Mouse (Mus musculus) hindbrain, embryonic 14.5 days (tissue): Measurements from ENCODE around the gene Faap24. TPM values are rescaled to one million over a fixed set of nuclear protein-coding genes. Genes with fewer than 3 reads are reported as not detected.

Source experiments
- ATAC-seq: fragments of 200-750 bp; cut with Nextera tagmentation; 2 replicates; pipeline ENCODE4 v1.8.0; 2017; ENCODE audit warnings: moderate number of reproducible peaks, mild to moderate bottlenecking, moderate TSS enrichment, moderate library complexity; ENCODE audit not compliant: low FRiP score
- DNase-seq: peaks from one replicate; pipeline ENCODE4 v3.0.0-alpha.2; 2015; ENCODE audit warnings: low spot score
- H3K27ac ChIP-seq: fragments of 300-500 bp; sonication (generic); 2 replicates; pipeline ENCODE4 v1.5.1; 2014; ENCODE audit warnings: mild to moderate bottlenecking, moderate library complexity
- H3K27me3 ChIP-seq: fragments of 300-500 bp; sonication (generic); 2 replicates; pipeline ENCODE4 v1.6.1; 2014; ENCODE audit warnings: mild to moderate bottlenecking, low read length, mixed read lengths; ENCODE audit not compliant: control insufficient read depth, insufficient read depth
- H3K36me3 ChIP-seq: fragments of 300-500 bp; sonication (generic); replicated peaks from 2 replicates; pipeline ENCODE4 v1.6.1; 2014; ENCODE audit not compliant: control insufficient read depth, insufficient read depth
- H3K4me1 ChIP-seq: fragments of 300-500 bp; sonication (generic); replicated peaks from 2 replicates; pipeline ENCODE4 v1.6.1; 2014; ENCODE audit warnings: antibody characterized with exemption, low read length, mixed read lengths; ENCODE audit not compliant: control insufficient read depth, insufficient read depth
- H3K4me2 ChIP-seq: fragments of 300-500 bp; sonication (generic); replicated peaks from 2 replicates; pipeline ENCODE4 v1.6.1; 2014; ENCODE audit warnings: mild to moderate bottlenecking, moderate library complexity
- H3K4me3 ChIP-seq: fragments of 300-500 bp; sonication (generic); replicated peaks from 2 replicates; pipeline ENCODE4 v1.5.1; 2014; ENCODE audit warnings: mild to moderate bottlenecking, low read length
- H3K9ac ChIP-seq: fragments of 300-500 bp; sonication (generic); 2 replicates; pipeline ENCODE4 v1.6.1; 2014
- H3K9me3 ChIP-seq: fragments of 300-500 bp; sonication (generic); 2 replicates; pipeline ENCODE4 v1.6.1; 2016; ENCODE audit warnings: low read length; ENCODE audit not compliant: control insufficient read depth
- WGBS: fragments of 180-500 bp; shearing (Covaris S2); extraction: QIAGEN DNeasy Blood & Tissue Kit; methylation state at CpG from one replicate; pipeline ENCODE4 v1.1.7; 2014; 5-methylcytosine and 5-hydroxymethylcytosine counted together
- polyA plus RNA-seq: library from polyadenylated mRNA; unstranded; fragments of >200 nt; fragmentation: Nextera tagmentation; extraction: Ambion mirVana; gene quantifications from 2 replicates; pipeline ENCODE4 v1.2.1, GENCODE M21; 2014

Gene Faap24
- polyA plus RNA-seq, 1 experiment from 2014 or later, result 17.5 TPM

DNA sequence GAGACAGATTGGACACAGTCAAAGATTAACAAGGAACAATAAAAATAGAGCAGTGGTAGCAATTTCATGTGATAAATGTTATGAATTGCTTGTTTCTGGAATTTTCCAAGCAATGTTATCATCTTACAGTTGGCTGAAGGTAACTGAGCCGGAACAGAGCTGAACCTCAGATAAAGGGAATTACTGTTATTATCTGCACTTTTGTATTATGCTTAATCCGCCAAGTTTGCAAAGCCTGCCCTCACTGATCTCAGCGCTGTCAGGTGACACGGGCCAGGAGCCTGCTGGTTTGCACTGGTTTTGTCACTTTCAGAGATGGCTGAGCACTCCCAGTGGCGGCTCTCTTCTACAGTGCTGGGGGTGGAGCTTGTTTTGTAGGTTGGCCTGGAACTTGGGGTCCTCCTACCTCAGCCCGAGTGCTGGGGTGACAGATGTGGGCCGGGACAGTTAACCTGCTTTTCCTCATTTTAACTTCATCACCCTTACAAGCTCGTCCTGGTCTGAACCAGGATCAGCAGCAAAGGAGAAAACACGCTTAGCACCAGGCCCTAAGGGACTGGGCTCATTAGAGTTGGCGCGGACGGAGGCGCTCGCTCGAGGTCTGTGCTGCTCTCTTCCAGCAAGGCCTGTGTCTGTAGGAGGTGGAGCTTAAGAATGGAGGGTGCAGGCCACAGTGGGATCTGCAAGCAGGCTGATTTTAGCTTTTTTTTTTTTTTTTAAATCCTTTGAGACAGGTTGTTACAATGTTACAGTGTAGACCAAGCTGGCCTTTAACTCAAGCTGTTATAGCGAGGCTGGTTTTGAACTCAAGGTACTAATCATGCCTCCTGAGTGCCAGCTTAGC, 23.3 kb downstream of the Faap24 start:
- Histone ChIP-seq H3K27ac (no peak overlapping the region), H3K36me3 (no peaks in the 10 kb centered on the region), H3K4me2 (no peak overlapping the region), H3K4me3 (no peak overlapping the region), H3K9ac (no peak overlapping the region), H3K9me3 (0 out of 2 replicates have a peak, but pooled peaks cover 4% of the 10 kb centered on the region), H3K27me3 (no peaks in the 10 kb centered on the region), H3K4me1 (0 out of 2 replicates have a peak, but pooled peaks cover 7% of the 10 kb centered on the region)
- DNase-seq (no peak), ATAC-seq (0 out of 2 replicates have a peak, but pooled peaks have one; percentile 31)
- 69% methylated on average over 16 of the region's 16 CpGs for WGBS

DNA sequence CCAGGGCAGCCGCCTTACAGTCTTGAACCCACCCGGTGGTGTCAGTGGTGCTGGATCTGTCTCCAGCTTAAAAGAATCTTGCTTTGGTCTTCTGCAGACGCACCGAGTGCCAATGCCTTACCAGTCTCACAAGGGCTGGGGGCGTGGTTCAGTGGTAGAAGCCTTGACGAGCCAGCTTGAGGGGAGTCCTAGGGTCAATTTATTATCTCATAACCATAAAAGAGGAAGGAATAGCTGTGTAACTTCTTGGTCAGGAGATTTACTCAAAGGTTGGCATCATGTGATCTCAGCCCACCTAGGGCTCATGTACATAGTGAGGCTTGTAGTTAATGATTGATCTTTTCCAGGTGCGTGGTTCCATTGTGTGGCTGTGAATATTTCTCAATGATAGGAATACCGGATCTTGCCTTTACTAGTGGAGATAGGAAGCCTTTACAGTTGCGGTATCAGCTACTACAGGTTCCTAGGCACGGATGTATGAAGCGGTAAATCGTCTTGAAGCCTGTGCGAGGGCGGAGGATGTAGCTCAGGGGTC, 24.1 kb downstream of the Faap24 start:
- Histone ChIP-seq H3K27ac (no peak overlapping the region), H3K4me2 (no peak overlapping the region), H3K9ac (no peak overlapping the region), H3K9me3 (0 out of 2 replicates have a peak, but pooled peaks cover 4% of the 10 kb centered on the region), H3K27me3 (no peaks in the 10 kb centered on the region), H3K4me3 (no peak overlapping the region), H3K4me1 (0 out of 2 replicates have a peak, but pooled peaks cover 7% of the 10 kb centered on the region), H3K36me3 (no peaks in the 10 kb centered on the region)
- 94% methylated on average over 14 of the region's 14 CpGs for WGBS
- DNase-seq, result no peak
- no peak for ATAC-seq

DNA sequence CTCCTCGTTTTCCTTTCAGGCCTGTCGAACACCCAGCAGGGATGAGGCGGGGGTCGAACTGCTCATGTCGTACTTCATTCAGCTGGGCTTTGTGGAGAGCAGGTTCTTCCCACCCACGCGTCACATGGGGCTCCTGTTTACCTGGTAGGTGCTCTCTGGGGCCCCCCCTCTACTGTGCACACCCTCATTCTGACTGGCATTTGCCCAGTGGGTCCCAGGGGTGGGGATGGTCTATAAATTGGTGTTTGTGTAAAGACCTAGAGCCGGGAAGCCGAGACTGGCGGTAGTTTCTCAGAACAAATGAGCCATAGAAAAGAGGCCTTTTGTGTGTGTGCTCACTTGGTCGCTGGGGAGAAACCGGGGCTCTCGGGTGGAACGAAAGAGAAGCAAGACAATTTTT, 25.5 kb downstream of the Faap24 start:
- Histone ChIP-seq H3K27me3 (no peaks in the 10 kb centered on the region), H3K9me3 (0 out of 2 replicates have a peak, but pooled peaks cover 4% of the 10 kb centered on the region), H3K27ac (0 out of 2 replicates have a peak overlapping the region, but pooled peaks have one; percentile 45), H3K4me2 (no peak overlapping the region), H3K4me3 (no peak overlapping the region), H3K36me3 (no peaks in the 10 kb centered on the region), H3K4me1 (0 out of 2 replicates have a peak, but pooled peaks cover 7% of the 10 kb centered on the region), H3K9ac (no peak overlapping the region)
- ATAC-seq (no peak), DNase-seq (peak; percentile 45)
- WGBS, result 12% methylated on average over 14 of the region's 14 CpGs

DNA sequence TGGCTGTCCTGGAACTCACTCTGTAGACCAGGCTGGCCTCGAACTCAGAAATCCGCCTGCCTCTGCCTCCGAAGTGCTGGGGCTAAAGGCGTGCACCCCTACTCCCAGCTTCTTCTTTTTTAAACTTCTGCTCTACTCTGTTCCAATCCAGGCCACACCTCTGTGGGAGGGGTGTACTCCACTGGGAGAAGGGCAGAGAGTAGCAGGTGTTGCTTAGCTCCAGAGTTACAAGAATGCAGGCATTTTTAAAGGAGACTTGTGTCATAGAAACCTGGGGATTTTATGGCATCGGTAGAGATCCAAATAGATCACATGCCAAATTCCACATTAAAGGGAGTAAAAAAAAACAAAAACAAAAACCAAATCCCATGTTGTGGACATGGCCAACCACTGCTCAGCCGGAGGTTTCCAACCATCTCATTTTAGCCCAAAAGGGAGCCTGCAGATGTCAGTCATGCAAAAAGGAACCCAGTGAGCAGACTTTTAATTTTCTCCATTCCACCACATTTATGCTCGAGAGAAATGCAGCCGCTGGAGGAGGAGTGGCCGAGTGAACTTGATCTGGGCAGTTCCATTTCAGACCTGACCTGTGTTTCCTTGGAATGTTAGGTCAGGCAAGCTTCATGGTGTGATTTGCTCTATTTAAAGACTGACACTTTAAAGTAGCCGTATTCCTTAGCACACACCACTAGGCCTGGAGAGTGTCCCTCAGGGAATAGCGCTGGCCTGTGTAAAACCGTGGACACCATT, 31.3 kb downstream of the Faap24 start:
- WGBS, result 76% methylated on average over 12 of the region's 12 CpGs
- Histone ChIP-seq H3K9ac (no peak overlapping the region), H3K27ac (no peak overlapping the region), H3K27me3 (no peaks in the 10 kb centered on the region), H3K4me2 (no peak overlapping the region), H3K4me1 (no peaks in the 10 kb centered on the region), H3K9me3 (0 out of 2 replicates have a peak, but pooled peaks cover 4% of the 10 kb centered on the region), H3K4me3 (no peak overlapping the region), H3K36me3 (no peaks in the 10 kb centered on the region)
- ATAC-seq, result no peak
- DNase-seq, result no peak

DNA sequence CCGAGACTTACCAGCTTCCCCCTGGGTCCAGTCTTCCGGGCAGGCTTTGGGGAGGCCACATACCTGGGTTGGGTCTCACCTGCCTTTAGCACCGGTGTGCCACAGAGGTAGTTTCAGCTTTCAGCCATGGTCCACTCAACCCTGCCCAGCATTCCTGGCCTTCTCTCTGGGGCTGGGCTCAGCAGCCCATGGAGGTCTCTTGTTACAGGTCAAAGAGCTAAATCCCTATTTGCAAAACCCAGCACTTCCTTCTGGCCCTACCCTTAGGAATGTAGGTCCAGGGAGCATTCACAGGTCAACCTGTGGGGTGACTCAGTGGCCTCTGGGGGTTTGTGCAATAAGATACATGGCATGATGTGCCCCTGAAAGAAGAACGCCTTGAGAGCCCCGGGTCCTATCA, 33.8 kb downstream of the Faap24 start:
- WGBS, result 89% methylated on average over 5 of the region's 5 CpGs
- H3K27ac ChIP-seq, result no peak overlapping the region
- H3K4me3 ChIP-seq, result no peak overlapping the region
- H3K4me2 ChIP-seq, result no peak overlapping the region
- ATAC-seq, result no peak
- no peaks in the 10 kb centered on the region for H3K9me3 ChIP-seq
- H3K36me3 ChIP-seq, result no peaks in the 10 kb centered on the region
- no peaks in the 10 kb centered on the region for H3K27me3 ChIP-seq
- H3K9ac ChIP-seq, result no peak overlapping the region
- no peak for DNase-seq
- no peaks in the 10 kb centered on the region for H3K4me1 ChIP-seq

DNA sequence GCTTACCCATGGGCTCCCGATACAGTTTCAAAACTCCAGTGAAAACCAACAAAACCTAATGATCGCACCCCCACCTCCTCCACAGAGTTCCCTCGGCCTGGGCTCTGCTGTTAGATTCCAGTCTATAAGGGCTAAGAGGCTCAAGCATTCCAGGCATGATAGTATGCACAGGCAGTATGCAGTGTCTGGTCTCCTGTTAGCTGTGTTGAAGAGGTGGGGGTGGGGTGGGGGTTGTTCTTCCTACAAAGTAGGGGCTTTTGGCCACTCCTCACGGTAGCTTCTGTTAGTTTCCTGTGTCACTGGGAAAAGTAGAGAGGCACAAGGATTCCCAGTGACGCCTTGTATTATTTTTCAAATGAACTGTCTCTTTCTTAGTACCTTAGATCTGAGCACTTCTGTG, 34.4 kb downstream of the Faap24 start:
- DNase-seq, result no peak
- no peak overlapping the region for H3K27ac ChIP-seq

DNA sequence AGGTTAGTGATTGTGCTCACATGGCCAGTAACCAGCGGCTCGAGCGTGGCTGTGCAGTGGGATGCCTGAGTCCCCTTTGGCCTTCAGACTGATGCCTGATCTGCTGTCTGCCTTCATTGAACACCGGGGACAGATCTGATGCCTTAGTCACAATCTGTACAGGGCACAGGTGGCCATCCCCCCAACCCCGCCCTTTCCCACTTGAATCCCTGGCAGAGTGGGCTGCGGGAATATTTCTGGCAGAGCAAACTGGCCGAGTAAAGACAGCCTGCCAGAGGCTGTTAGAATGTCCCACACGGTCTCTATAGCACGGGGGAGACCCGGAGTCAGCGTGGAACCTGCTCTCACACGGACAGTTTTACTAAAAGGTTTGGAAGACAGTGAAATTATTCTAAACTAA, 39.0 kb downstream of the Faap24 start:
- H3K27me3 ChIP-seq, result no peaks in the 10 kb centered on the region
- H3K36me3 ChIP-seq, result no peaks in the 10 kb centered on the region
- no peaks in the 10 kb centered on the region for H3K4me1 ChIP-seq
- H3K27ac ChIP-seq, result no peak overlapping the region
- no peaks in the 10 kb centered on the region for H3K9me3 ChIP-seq
- H3K4me3 ChIP-seq, result no peak overlapping the region
- H3K9ac ChIP-seq, result no peak overlapping the region
- ATAC-seq (no peak), DNase-seq (no peak)
- H3K4me2 ChIP-seq, result no peak overlapping the region
- 90% methylated on average over 12 of the region's 12 CpGs for WGBS

More for the DNA sequence above, 34.4 kb downstream of the Faap24 start:
- Histone ChIP-seq H3K4me2 (no peak overlapping the region), H3K4me3 (no peak overlapping the region), H3K9ac (no peak overlapping the region), H3K4me1 (no peaks in the 10 kb centered on the region), H3K27me3 (no peaks in the 10 kb centered on the region), H3K9me3 (no peaks in the 10 kb centered on the region), H3K36me3 (no peaks in the 10 kb centered on the region)
- ATAC-seq, result no peak
- WGBS, result 79% methylated on average over 5 of the region's 5 CpGs

DNA sequence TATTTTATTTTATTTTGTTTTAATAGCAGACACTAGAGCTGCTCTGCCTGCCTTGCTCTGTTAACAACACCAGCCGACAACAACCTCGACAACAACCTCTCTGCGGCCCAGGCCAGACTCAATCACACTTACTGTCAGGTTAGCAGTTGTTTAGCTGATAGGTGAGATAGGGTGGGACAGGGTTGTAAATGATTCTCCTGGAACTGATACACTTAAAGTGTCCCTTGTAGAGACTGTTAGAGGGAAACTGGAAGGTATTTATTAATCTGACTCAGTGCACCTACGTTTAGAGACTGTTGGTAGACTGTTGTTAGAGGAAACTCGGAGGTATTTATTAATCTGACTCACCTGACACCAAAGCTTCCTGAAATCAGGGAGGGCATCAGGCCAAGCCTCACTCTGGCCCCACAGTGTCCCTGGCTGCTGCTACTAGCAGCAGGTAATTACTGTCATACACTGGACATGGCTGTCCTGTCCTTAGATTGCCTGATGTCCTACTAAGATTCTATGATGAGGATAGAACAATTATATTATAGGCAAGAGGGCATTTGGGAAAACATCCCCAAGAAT, 41.2 kb downstream of the Faap24 start:
- ATAC-seq (no peak), DNase-seq (no peak)
- H3K27me3 ChIP-seq, result no peaks in the 10 kb centered on the region
- H3K4me1 ChIP-seq, result no peaks in the 10 kb centered on the region
- H3K36me3 ChIP-seq, result no peaks in the 10 kb centered on the region
- no peaks in the 10 kb centered on the region for H3K9me3 ChIP-seq
- no peak overlapping the region for H3K9ac ChIP-seq
- H3K4me3 ChIP-seq, result no peak overlapping the region
- WGBS, result 92% methylated on average over 5 of the region's 5 CpGs
- H3K4me2 ChIP-seq, result no peak overlapping the region
- H3K27ac ChIP-seq, result no peak overlapping the region

DNA sequence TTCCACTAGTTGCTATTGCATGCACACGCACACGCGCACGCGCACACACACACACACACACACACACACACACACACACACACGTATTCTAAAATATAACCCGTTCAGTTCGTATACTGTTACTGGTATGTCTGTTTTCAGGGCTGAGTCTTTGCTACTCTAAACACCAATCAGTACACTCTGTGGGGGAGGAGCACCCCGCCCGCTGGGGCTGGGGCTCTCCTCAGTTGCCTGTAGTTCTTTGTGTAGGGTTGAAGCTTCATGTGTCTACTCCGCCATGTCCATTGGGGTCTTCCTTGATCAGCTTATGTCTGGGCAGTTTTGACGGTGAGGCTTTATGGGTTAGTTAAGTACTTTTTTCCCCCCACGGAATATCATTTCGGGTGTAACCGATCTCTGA, 43.3 kb downstream of the Faap24 start:
- no peak overlapping the region for H3K9ac ChIP-seq
- no peaks in the 10 kb centered on the region for H3K36me3 ChIP-seq
- H3K9me3 ChIP-seq, result no peaks in the 10 kb centered on the region
- ATAC-seq (no peak), DNase-seq (no peak)
- no peak overlapping the region for H3K4me3 ChIP-seq
- H3K27me3 ChIP-seq, result no peaks in the 10 kb centered on the region
- 97% methylated on average over 15 of the region's 15 CpGs for WGBS
- no peak overlapping the region for H3K27ac ChIP-seq
- H3K4me1 ChIP-seq, result no peaks in the 10 kb centered on the region
- H3K4me2 ChIP-seq, result no peak overlapping the region
